Mouse (Mus musculus): ENCODE measurements around the gene Mrln.
A peak's percentile ranks its signal among the peaks of the same experiment; 100 is the strongest.

Mrln gene

GRCm38 (mm10) chr10:70204505-70205399 lies at the start of gene Mrln:
Gene Mrln (plus strand): TSS chr10:70204664.
- no peak for DNase-seq (ENCODE audit: low spot score in 2 of 2)

- DNase-seq (ENCODE audit: low spot score in 2 of 2), result peak; percentile 29 to 72
Observed at GRCm38 (mm10) chr10:70156431-70157165, 47.9 kb upstream of the Mrln start.

- no peak for DNase-seq (ENCODE audit: low spot score in 2 of 2)
Observed at GRCm38 (mm10) chr10:70159651-70160320, 44.7 kb upstream of the Mrln start.

GRCm38 (mm10) chr10:70160811-70161210 lies 43.7 kb upstream of the Mrln start:
- DNase-seq (ENCODE audit: low spot score in 2 of 2), result no peak

- DNase-seq (ENCODE audit: low spot score in 2 of 2), result no peak
Observed at GRCm38 (mm10) chr10:70161504-70161903, 43.0 kb upstream of the Mrln start.

GRCm38 (mm10) chr10:70163681-70164080 lies 40.8 kb upstream of the Mrln start:
- DNase-seq (ENCODE audit: low spot score in 2 of 2), result no peak

GRCm38 (mm10) chr10:70165877-70166276 lies 38.6 kb upstream of the Mrln start:
- no peak for DNase-seq (ENCODE audit: low spot score in 2 of 2)

- DNase-seq (ENCODE audit: low spot score in 2 of 2), result no peak
Observed at GRCm38 (mm10) chr10:70166427-70166826, 38.0 kb upstream of the Mrln start.

GRCm38 (mm10) chr10:70167625-70168024 lies 36.8 kb upstream of the Mrln start:
- DNase-seq (ENCODE audit: low spot score in 2 of 2), result no peak

GRCm38 (mm10) chr10:70168396-70168795 lies 36.1 kb upstream of the Mrln start:
- no peak for DNase-seq (ENCODE audit: low spot score in 2 of 2)

GRCm38 (mm10) chr10:70169044-70169443 lies 35.4 kb upstream of the Mrln start:
- DNase-seq (ENCODE audit: low spot score in 2 of 2), result no peak

GRCm38 (mm10) chr10:70173314-70173713 lies 31.1 kb upstream of the Mrln start:
- peak; percentile 55 to 84 for DNase-seq (ENCODE audit: low spot score in 2 of 2)

GRCm38 (mm10) chr10:70174494-70175190 lies 29.8 kb upstream of the Mrln start:
- DNase-seq (ENCODE audit: low spot score in 2 of 2), result no peak

GRCm38 (mm10) chr10:70180727-70181126 lies 23.7 kb upstream of the Mrln start:
- no peak for DNase-seq (ENCODE audit: low spot score in 2 of 2)

- no peak for DNase-seq (ENCODE audit: low spot score in 2 of 2)
Observed at GRCm38 (mm10) chr10:70181279-70181972, 23.0 kb upstream of the Mrln start.

- DNase-seq (ENCODE audit: low spot score in 2 of 2), result no peak
Observed at GRCm38 (mm10) chr10:70183210-70184080, 21.0 kb upstream of the Mrln start.

GRCm38 (mm10) chr10:70186136-70186535 lies 18.3 kb upstream of the Mrln start:
- peak in 1 of 2 experiments; percentile 42 for DNase-seq (ENCODE audit: low spot score in 2 of 2)

GRCm38 (mm10) chr10:70186586-70186985 lies 17.9 kb upstream of the Mrln start:
- DNase-seq (ENCODE audit: low spot score in 2 of 2), result no peak

GRCm38 (mm10) chr10:70189864-70190263 lies 14.6 kb upstream of the Mrln start:
- DNase-seq (ENCODE audit: low spot score in 2 of 2), result no peak

- no peak for DNase-seq (ENCODE audit: low spot score in 2 of 2)
Observed at GRCm38 (mm10) chr10:70194283-70194682, 10.2 kb upstream of the Mrln start.

Measured in spleen, postnatal 10 days (tissue).